Comparison of ENCODE assay signal across 27 mouse cellular contexts in genomic region chr10:117805919-117806318, GRCm38 (mm10).
"Had no signal": no experiment of that assay in that cellular context is flagged by ENCODE, and none has a peak within 500 bp of the region (broad histone marks: within the 10 kb centered on the region; RNA-seq: fewer than 3 reads in every experiment).

No protein-coding gene starts in this region.

- H3K9me3 ChIP-seq: heart, embryonic 13.5 days; heart, embryonic 15.5 days; hindbrain, embryonic 13.5 days; kidney, embryonic 15.5 days; limb, embryonic 10.5 days; limb, embryonic 12.5 days; liver, embryonic 13.5 days; liver, embryonic 15.5 days had no signal

- H3K36me3 ChIP-seq: heart, embryonic 15.5 days; liver, embryonic 15.5 days had no signal

- H3K4me3 ChIP-seq: heart, adult 2 months; heart, embryonic 13.5 days; heart, embryonic 15.5 days; hindbrain, embryonic 13.5 days; kidney, embryonic 15.5 days; left cerebral cortex, adult 2 months; limb, embryonic 10.5 days; limb, embryonic 12.5 days; liver, embryonic 13.5 days; liver, embryonic 15.5 days had no signal

- ATAC-seq: hindbrain, embryonic 16.5 days; intestine, embryonic 16.5 days; liver, postnatal 0 days had no signal

- H3K27me3 ChIP-seq: heart, embryonic 13.5 days; heart, embryonic 15.5 days; hindbrain, embryonic 13.5 days; kidney, embryonic 15.5 days; limb, embryonic 12.5 days; liver, embryonic 13.5 days; liver, embryonic 15.5 days had no signal

- H3K27ac ChIP-seq: heart, adult 2 months; heart, embryonic 13.5 days; heart, embryonic 15.5 days; hindbrain, embryonic 13.5 days; kidney, embryonic 15.5 days; kidney, postnatal 0 days; left cerebral cortex, adult 2 months; limb, embryonic 10.5 days; limb, embryonic 12.5 days; liver, embryonic 13.5 days; liver, embryonic 15.5 days had no signal

- DNase-seq: gastrocnemius, postnatal 14 days; gastrocnemius, postnatal 36 days; heart, adult 2 months; heart, postnatal 14 days; heart, postnatal 36 days; kidney, adult 11 months; kidney, adult 2 months; kidney, adult 9 months; kidney, postnatal 14 days; kidney, postnatal 36 days; layer of hippocampus, adult 9-11 months; liver; liver, embryonic 13.5 days; liver, postnatal 0 days had no signal

- H3K9ac ChIP-seq: heart, embryonic 13.5 days; heart, embryonic 15.5 days; hindbrain, embryonic 13.5 days; kidney, embryonic 15.5 days; limb, embryonic 12.5 days; liver, embryonic 13.5 days; liver, embryonic 15.5 days; liver, postnatal 0 days had no signal

- H3K4me1 ChIP-seq: kidney, embryonic 15.5 days had no signal

- H3K4me2 ChIP-seq: heart, embryonic 11.5 days; heart, embryonic 13.5 days; heart, embryonic 15.5 days; hindbrain, embryonic 13.5 days; kidney, embryonic 15.5 days; limb, embryonic 12.5 days; liver, embryonic 11.5 days; liver, embryonic 13.5 days; liver, embryonic 15.5 days had no signal
